Comparison of ENCODE assay signal across 8 mouse cellular contexts in the genomic region with DNA sequence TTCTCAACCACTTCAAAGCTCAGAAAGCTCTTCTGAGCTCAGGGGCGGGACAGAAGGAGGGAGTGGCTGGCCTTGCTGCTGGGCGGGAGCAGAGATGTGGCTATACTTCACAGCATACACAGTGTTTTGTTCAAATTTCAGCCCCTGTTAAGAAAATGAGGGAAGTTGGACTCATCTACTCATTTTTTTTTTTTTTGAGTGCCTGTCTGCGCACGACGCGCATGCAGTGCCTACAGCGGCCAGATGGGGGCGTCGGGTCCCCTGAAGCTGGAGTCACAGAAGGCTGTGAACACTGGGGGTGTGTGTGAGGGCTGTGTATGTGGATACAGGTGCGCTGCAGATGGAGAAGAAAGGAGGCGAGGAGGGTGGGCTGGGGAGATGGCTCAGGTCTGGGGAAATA. TPM values are rescaled to one million over a fixed set of nuclear protein-coding genes. Genes with fewer than 3 reads are reported as not detected.
DNase-seq lines count a peak whose midpoint lies in the region; ATAC-seq and TF ChIP-seq lines count a peak whose summit lies in the region.

No protein-coding gene starts in this region.

- peaks cover 3% of the 10 kb centered on the region for H3K27me3 ChIP-seq in CH12.LX (replicated peaks)
- H3K27me3 ChIP-seq in forebrain, embryonic 13.5 days = peaks cover 48% of the 10 kb centered on the region
- H3K27me3 ChIP-seq in lung, embryonic 15.5 days = no peaks in the 10 kb centered on the region

- no peak for ATAC-seq in forebrain, embryonic 13.5 days
- no peak for ATAC-seq in lung, embryonic 15.5 days (ENCODE audit: borderline replicate concordance, extremely low read depth, low FRiP score, low TSS enrichment)

- DNase-seq in CH12.LX (ENCODE audit: extremely low read depth) = peak; percentile 89
- DNase-seq in c-Kit-positive CD71-negative TER-119-negative erythroid progenitor cells, embryonic 14.5 days (ENCODE audit: low read depth) = peak; percentile 90
- DNase-seq in heart, postnatal 4 days = peak; percentile 95
- peak; percentile 56 to 88 for DNase-seq in layer of hippocampus, adult 8-10 months (ENCODE audit: low spot score in 2 of 2)
- DNase-seq in thymus, postnatal 0 days (ENCODE audit: low spot score) = peak; percentile 92

- peak; percentile 71 to 91 for TF ChIP-seq CTCF in CH12.LX (conservative IDR thresholded peaks at IDR 0.05 in 1 of 2, IDR thresholded peaks at IDR 0.05 in 1 of 2; ENCODE audit: low read depth in 2 of 2, low read length in 2 of 2)
- peak; percentile 90 for TF ChIP-seq CTCF in olfactory bulb, adult 2 months (IDR thresholded peaks at IDR 0.05; ENCODE audit: insufficient read depth, low read depth, low read length)

- peaks cover 9% of the 10 kb centered on the region for H3K9me3 ChIP-seq in CH12.LX (replicated peaks; ENCODE audit: low read length)
- H3K9me3 ChIP-seq in forebrain, embryonic 13.5 days (replicated peaks) = peaks cover 11% of the 10 kb centered on the region
- no peaks in the 10 kb centered on the region for H3K9me3 ChIP-seq in lung, embryonic 15.5 days

- peak overlapping the region; percentile 68 for H3K9ac ChIP-seq in CH12.LX (ENCODE audit: insufficient read depth, low read depth)
- 0 out of 2 replicates have a peak overlapping the region, but pooled peaks have one; percentile 2 for H3K9ac ChIP-seq in forebrain, embryonic 13.5 days
- no peak overlapping the region for H3K9ac ChIP-seq in lung, embryonic 15.5 days

- peak overlapping the region in 2 of 3 experiments; percentile 0 to 89 for H3K4me3 ChIP-seq in CH12.LX (replicated peaks in 1 of 3; ENCODE audit: low read depth in 2 of 3, low read length in 2 of 3, poor library complexity in 1 of 3)
- H3K4me3 ChIP-seq in forebrain, embryonic 13.5 days = peak overlapping the region; percentile 10; the same call in 1 of the 2 replicates
- peak overlapping the region; percentile 86 for H3K4me3 ChIP-seq in lung, embryonic 15.5 days
- H3K4me3 ChIP-seq in olfactory bulb, adult 2 months (ENCODE audit: insufficient read depth, low read depth, low read length) = no peak overlapping the region

- in situ Hi-C loops in CH12.LX (cut with MboI; ENCODE audit: low pct_ligation_motif_present, low pct_unique_long_range_greater_than_20kb, low sequenced_read_pairs) = loop anchor here (5.0 kb wide), 2 partner anchors 125 to 155 kb away; a partner anchor contains a TSS

- peaks cover 19% of the 10 kb centered on the region for H3K79me2 ChIP-seq in CH12.LX (replicated peaks; ENCODE audit: control insufficient read depth, extremely low read depth, insufficient read depth, poor library complexity, severe bottlenecking)

- H3K4me1 ChIP-seq in CH12.LX (ENCODE audit: control insufficient read depth in 1 of 2, insufficient read depth in 2 of 2) = peaks cover 16 to 52% of the 10 kb centered on the region in 2 experiments
- peaks cover 36% of the 10 kb centered on the region for H3K4me1 ChIP-seq in forebrain, embryonic 13.5 days
- peaks cover 66% of the 10 kb centered on the region for H3K4me1 ChIP-seq in lung, embryonic 15.5 days
- peaks cover 35% of the 10 kb centered on the region for H3K4me1 ChIP-seq in olfactory bulb, adult 2 months (ENCODE audit: control insufficient read depth, insufficient read depth, low read length)

- peak; percentile 65 for TF ChIP-seq RAD21 in CH12.LX (IDR thresholded peaks at IDR 0.05; ENCODE audit: low read depth, low read length)

- peak; percentile 5; the same call in 1 of the 2 replicates for TF ChIP-seq EP300 in CH12.LX (IDR thresholded peaks at IDR 0.05; ENCODE audit: low read length)

- WGBS in forebrain, embryonic 13.5 days = 2% methylated on average over 11 of the region's 11 CpGs
- 2% methylated on average over 11 of the region's 11 CpGs for WGBS in lung, embryonic 15.5 days
- 5% methylated on average over 11 of the region's 11 CpGs for WGBS in olfactory bulb, adult 2 months

- peaks cover 3 to 20% of the 10 kb centered on the region in 2 experiments for H3K36me3 ChIP-seq in CH12.LX (replicated peaks in 1 of 2; ENCODE audit: control insufficient read depth in 1 of 2, insufficient read depth in 1 of 2, low read length in 1 of 2)
- no peaks in the 10 kb centered on the region for H3K36me3 ChIP-seq in forebrain, embryonic 13.5 days (ENCODE audit: poor library complexity, severe bottlenecking)
- H3K36me3 ChIP-seq in lung, embryonic 15.5 days = peaks cover 13% of the 10 kb centered on the region

- dilution Hi-C loops in CH12.LX (cut with MboI; ENCODE audit: extremely low pct_ligation_motif_present, extremely low pct_unique_long_range_greater_than_20kb, low sequenced_read_pairs) = no loop called here

- H3K27ac ChIP-seq in CH12.LX (ENCODE audit: insufficient read depth, low read depth) = 0 out of 2 replicates have a peak overlapping the region, but pooled peaks have one; percentile 26
- no peak overlapping the region for H3K27ac ChIP-seq in forebrain, embryonic 13.5 days
- peak overlapping the region; percentile 99 for H3K27ac ChIP-seq in lung, embryonic 15.5 days
- no peak overlapping the region for H3K27ac ChIP-seq in olfactory bulb, adult 2 months (ENCODE audit: insufficient read depth, low read depth, low read length)

- 0 out of 2 replicates have a peak, but pooled peaks have one; percentile 15 for TF ChIP-seq POLR2A in CH12.LX (IDR thresholded peaks at IDR 0.05; ENCODE audit: low read depth, low read length)
- no peak for TF ChIP-seq POLR2A in olfactory bulb, adult 2 months (IDR thresholded peaks at IDR 0.05; ENCODE audit: insufficient read depth, low read depth, low read length)

- H3K4me2 ChIP-seq in CH12.LX (ENCODE audit: insufficient read depth, low read depth, poor library complexity, severe bottlenecking) = peak overlapping the region; percentile 81
- peak overlapping the region; percentile 86 for H3K4me2 ChIP-seq in forebrain, embryonic 13.5 days
- peak overlapping the region; percentile 91 for H3K4me2 ChIP-seq in lung, embryonic 15.5 days

RNA-seq across cellular contexts. Expression of a gene that starts 1.4 kb away (rescaled TPM):
- total RNA-seq in CH12.LX (2012; rRNA removed) (26.3 and 26.9 TPM in 2 replicates), CH12.LX (2014; rRNA removed) (46.3 and 49.0 TPM in 2 replicates)
- 52.6 and 62.7 TPM in 2 replicates for polyA plus RNA-seq in CH12.LX (2012; ENCODE audit: insufficient read length, low read depth)
- 30.0 and 32.2 TPM in 2 replicates for polyA plus RNA-seq in forebrain, embryonic 13.5 days (2015; fragmentation: Nextera tagmentation; extraction: Ambion mirVana)
- total RNA-seq in heart, postnatal 4 days (2021) = 100 to 1,000 TPM; 109 to 113 TPM
- 1 to 10 TPM; 5.3 to 9.8 (median 6.6) TPM for total RNA-seq in layer of hippocampus, adult 8-10 months (2022)
- 367 and 375 TPM in 2 replicates for polyA plus RNA-seq in lung, embryonic 15.5 days (2015; fragmentation: Nextera tagmentation; extraction: Ambion mirVana)
- polyA plus RNA-seq in olfactory bulb, adult 2 months (2012; ENCODE audit: insufficient read depth, insufficient read length, low replicate concordance, missing spikeins) = 124 and 250 TPM in 2 replicates
- polyA plus RNA-seq in thymus, postnatal 0 days (2015; fragmentation: Nextera tagmentation; extraction: Ambion mirVana) = 137 and 152 TPM in 2 replicates

RNA-seq across cellular contexts. Expression of a gene that starts 2.8 kb away (rescaled TPM):
- total RNA-seq in CH12.LX (2012; rRNA removed) = 67.1 and 71.7 TPM in 2 replicates
- total RNA-seq in CH12.LX (2014; rRNA removed) = 50.1 and 50.2 TPM in 2 replicates
- 66.0 and 84.2 TPM in 2 replicates for polyA plus RNA-seq in CH12.LX (2012; ENCODE audit: insufficient read length, low read depth)
- polyA plus RNA-seq in forebrain, embryonic 13.5 days (2015; fragmentation: Nextera tagmentation; extraction: Ambion mirVana) = 11.2 and 12.0 TPM in 2 replicates
- 100 to 1,000 TPM; 117 to 120 TPM for total RNA-seq in heart, postnatal 4 days (2021)
- total RNA-seq in layer of hippocampus, adult 8-10 months (2022) = 100 to 1,000 TPM; 111 to 119 (median 116) TPM
- polyA plus RNA-seq in lung, embryonic 15.5 days (2015; fragmentation: Nextera tagmentation; extraction: Ambion mirVana) = 20.2 and 20.5 TPM in 2 replicates
- polyA plus RNA-seq in olfactory bulb, adult 2 months (2012; ENCODE audit: insufficient read depth, insufficient read length, low replicate concordance, missing spikeins) = not detected in 2 replicates
- polyA plus RNA-seq in thymus, postnatal 0 days (2015; fragmentation: Nextera tagmentation; extraction: Ambion mirVana) = 19.4 and 25.8 TPM in 2 replicates

RNA-seq across cellular contexts. Expression of a gene that starts 9.3 kb away (rescaled TPM):
- total RNA-seq in CH12.LX (2012; rRNA removed) (6.8 and 7.0 TPM in 2 replicates), CH12.LX (2014; rRNA removed) (2.3 TPM in 2 replicates)
- polyA plus RNA-seq in CH12.LX (2012; ENCODE audit: insufficient read length, low read depth) = 5.4 and 6.1 TPM in 2 replicates
- 3.1 and 3.9 TPM in 2 replicates for polyA plus RNA-seq in forebrain, embryonic 13.5 days (2015; fragmentation: Nextera tagmentation; extraction: Ambion mirVana)
- 1 to 10 TPM; 6.9 to 8.1 TPM for total RNA-seq in heart, postnatal 4 days (2021)
- 10 to 100 TPM; 12.4 to 13.6 (median 13.3) TPM for total RNA-seq in layer of hippocampus, adult 8-10 months (2022)
- 3.5 and 4.3 TPM in 2 replicates for polyA plus RNA-seq in lung, embryonic 15.5 days (2015; fragmentation: Nextera tagmentation; extraction: Ambion mirVana)
- not detected in 2 replicates for polyA plus RNA-seq in olfactory bulb, adult 2 months (2012; ENCODE audit: insufficient read depth, insufficient read length, low replicate concordance, missing spikeins)
- 5.2 and 5.8 TPM in 2 replicates for polyA plus RNA-seq in thymus, postnatal 0 days (2015; fragmentation: Nextera tagmentation; extraction: Ambion mirVana)

RNA-seq across cellular contexts. Expression of a gene that starts 16.4 kb away (rescaled TPM):
- total RNA-seq in CH12.LX (2012; rRNA removed) (0.59 and 0.76 TPM in 2 replicates), CH12.LX (2014; rRNA removed) (0.27 and 0.30 TPM in 2 replicates)
- 0.56 and 0.78 TPM in 2 replicates for polyA plus RNA-seq in CH12.LX (2012; ENCODE audit: insufficient read length, low read depth)
- polyA plus RNA-seq in forebrain, embryonic 13.5 days (2015; fragmentation: Nextera tagmentation; extraction: Ambion mirVana) = 0.38 and 0.57 TPM in 2 replicates
- total RNA-seq in heart, postnatal 4 days (2021) = under 1 TPM in 1 of 2 experiments, not detected in 1; 0.21 TPM
- under 1 TPM in 2 of 4 experiments, not detected in 2; 0.19 to 0.20 TPM for total RNA-seq in layer of hippocampus, adult 8-10 months (2022)
- polyA plus RNA-seq in lung, embryonic 15.5 days (2015; fragmentation: Nextera tagmentation; extraction: Ambion mirVana) = 0.34 and 0.45 TPM in 2 replicates
- not detected in 2 replicates for polyA plus RNA-seq in olfactory bulb, adult 2 months (2012; ENCODE audit: insufficient read depth, insufficient read length, low replicate concordance, missing spikeins)
- polyA plus RNA-seq in thymus, postnatal 0 days (2015; fragmentation: Nextera tagmentation; extraction: Ambion mirVana) = 0.09 and 0.20 TPM in 2 replicates

RNA-seq across cellular contexts. Expression of a gene that starts 27.0 kb away (rescaled TPM):
- total RNA-seq in CH12.LX (2012; rRNA removed) (92.1 and 111 TPM in 2 replicates), CH12.LX (2014; rRNA removed) (59.7 and 70.8 TPM in 2 replicates)
- polyA plus RNA-seq in CH12.LX (2012; ENCODE audit: insufficient read length, low read depth) = 54.2 and 69.7 TPM in 2 replicates
- 80.2 and 94.8 TPM in 2 replicates for polyA plus RNA-seq in forebrain, embryonic 13.5 days (2015; fragmentation: Nextera tagmentation; extraction: Ambion mirVana)
- total RNA-seq in heart, postnatal 4 days (2021) = 10 to 100 TPM; 25.5 to 28.5 TPM
- total RNA-seq in layer of hippocampus, adult 8-10 months (2022) = 10 to 100 TPM; 42.9 to 50.8 (median 48.6) TPM
- 95.1 and 96.2 TPM in 2 replicates for polyA plus RNA-seq in lung, embryonic 15.5 days (2015; fragmentation: Nextera tagmentation; extraction: Ambion mirVana)
- not detected in 2 replicates for polyA plus RNA-seq in olfactory bulb, adult 2 months (2012; ENCODE audit: insufficient read depth, insufficient read length, low replicate concordance, missing spikeins)
- polyA plus RNA-seq in thymus, postnatal 0 days (2015; fragmentation: Nextera tagmentation; extraction: Ambion mirVana) = 77.5 and 85.8 TPM in 2 replicates

Comparison
In these comparisons a context has a peak if more than half of its experiments do, and no peak if none do; other contexts are left out.
1. H3K27ac ChIP-seq: peak in CH12.LX (single experiment) and lung, embryonic 15.5 days (single experiment); none in forebrain, embryonic 13.5 days (single experiment) and olfactory bulb, adult 2 months (single experiment).
2. RNA of a gene that starts 2.8 kb away (polyA plus RNA-seq): 66.0 to 84.2 TPM in CH12.LX, 19.4 to 25.8 TPM in thymus, postnatal 0 days, 20.2 to 20.5 TPM in lung, embryonic 15.5 days and 11.2 to 12.0 TPM in forebrain, embryonic 13.5 days; not detected in olfactory bulb, adult 2 months; every median in the first group is over 10 times any median in the second.
3. Peak in every context shown above with its lines, with median percentiles within 50 percentile points of each other: DNase-seq and H3K4me2 ChIP-seq.